Mouse (Mus musculus) limb, embryonic 13.5 days (tissue): Measurements from ENCODE around the gene Fam189a1. TPM values are rescaled to one million over a fixed set of nuclear protein-coding genes. Genes with fewer than 3 reads are reported as not detected.

ENCODE experiments used
- ATAC-seq: fragments of 200-750 bp; cut with Nextera tagmentation; 2 replicates; pipeline ENCODE4 v1.8.0; 2017; ENCODE audit warnings: low read depth, moderate number of reproducible peaks, moderate TSS enrichment; ENCODE audit not compliant: low FRiP score
- H3K27ac ChIP-seq: fragments of 300-500 bp; sonication (generic); 2 replicates; pipeline ENCODE4 v1.5.1; 2015; ENCODE audit warnings: inconsistent platforms, mild to moderate bottlenecking, moderate library complexity
- H3K27me3 ChIP-seq: fragments of 300-500 bp; sonication (generic); 2 replicates; pipeline ENCODE4 v1.6.1; 2015; ENCODE audit warnings: mild to moderate bottlenecking, inconsistent platforms
- H3K36me3 ChIP-seq: fragments of 300-500 bp; sonication (generic); 2 replicates; pipeline ENCODE4 v1.6.1; 2015; ENCODE audit warnings: inconsistent platforms, mild to moderate bottlenecking, moderate library complexity
- H3K4me1 ChIP-seq: fragments of 300-500 bp; sonication (generic); 2 replicates; pipeline ENCODE4 v1.6.1; 2015; ENCODE audit warnings: inconsistent platforms
- H3K4me2 ChIP-seq: fragments of 300-500 bp; sonication (generic); replicated peaks from 2 replicates; pipeline ENCODE4 v1.6.1; 2015; ENCODE audit warnings: inconsistent platforms, mild to moderate bottlenecking, moderate library complexity
- H3K4me3 ChIP-seq: fragments of 300-500 bp; sonication (generic); 2 replicates; pipeline ENCODE4 v1.5.1; 2015; ENCODE audit warnings: moderate library complexity, mild to moderate bottlenecking, inconsistent platforms
- H3K9ac ChIP-seq: fragments of 300-500 bp; sonication (generic); 2 replicates; pipeline ENCODE4 v1.6.1; 2015; ENCODE audit warnings: mild to moderate bottlenecking, inconsistent platforms
- H3K9me3 ChIP-seq: fragments of 300-500 bp; sonication (generic); 2 replicates; pipeline ENCODE4 v1.6.1; 2016; ENCODE audit warnings: inconsistent platforms
- WGBS: fragments of 180-500 bp; shearing (Covaris S2); methylation state at CpG from one replicate; pipeline ENCODE4 v1.1.7; 2015; 5-methylcytosine and 5-hydroxymethylcytosine counted together
- polyA plus RNA-seq: library from polyadenylated mRNA; unstranded; fragments of >200 nt; fragmentation: Nextera tagmentation; extraction: Ambion mirVana; gene quantifications from 2 replicates; pipeline ENCODE4 v1.2.1, GENCODE M21; 2015

The Fam189a1 gene
- polyA plus RNA-seq, 1 experiment from 2014 or later = 3.3 TPM

GRCm38 (mm10) chr7:64769768-64770167 lies 386.6 kb downstream of the Fam189a1 start:
- no peaks in the 10 kb centered on the region for H3K9me3 ChIP-seq
- peaks cover 22% of the 10 kb centered on the region for H3K4me1 ChIP-seq
- H3K27me3 ChIP-seq = no peaks in the 10 kb centered on the region
- 0 out of 2 replicates have a peak overlapping the region, but pooled peaks have one; percentile 4 for H3K4me2 ChIP-seq
- no peak overlapping the region for H3K4me3 ChIP-seq
- 38% methylated on average over 7 of the region's 7 CpGs for WGBS
- peak overlapping the region; percentile 63 for H3K27ac ChIP-seq
- peak overlapping the region; percentile 26; the same call in 1 of the 2 replicates for H3K9ac ChIP-seq
- H3K36me3 ChIP-seq = no peaks in the 10 kb centered on the region
- ATAC-seq = peak; percentile 18; the same call in 1 of the 2 replicates

GRCm38 (mm10) chr7:64765595-64765994 lies 390.8 kb downstream of the Fam189a1 start:
- ATAC-seq = no peak
- no peak overlapping the region for H3K4me2 ChIP-seq
- no peak overlapping the region for H3K27ac ChIP-seq
- H3K9me3 ChIP-seq = no peaks in the 10 kb centered on the region
- H3K9ac ChIP-seq = no peak overlapping the region
- peaks cover 17% of the 10 kb centered on the region for H3K4me1 ChIP-seq
- no peak overlapping the region for H3K4me3 ChIP-seq
- no peaks in the 10 kb centered on the region for H3K27me3 ChIP-seq
- WGBS = 84% methylated on average over 3 of the region's 3 CpGs
- no peaks in the 10 kb centered on the region for H3K36me3 ChIP-seq

- Histone ChIP-seq H3K4me3 (no peak overlapping the region), H3K9ac (no peak overlapping the region), H3K4me2 (no peak overlapping the region), H3K27me3 (no peaks in the 10 kb centered on the region), H3K36me3 (no peaks in the 10 kb centered on the region), H3K4me1 (peaks cover 19% of the 10 kb centered on the region), H3K9me3 (no peaks in the 10 kb centered on the region), H3K27ac (no peak overlapping the region)
- 82% methylated on average over 7 of the region's 7 CpGs for WGBS
- ATAC-seq = no peak
Measured at GRCm38 (mm10) chr7:64755141-64755540, 401.2 kb downstream of the Fam189a1 start.

GRCm38 (mm10) chr7:64754161-64754560 lies 402.2 kb downstream of the Fam189a1 start:
- no peaks in the 10 kb centered on the region for H3K9me3 ChIP-seq
- no peaks in the 10 kb centered on the region for H3K36me3 ChIP-seq
- no peak overlapping the region for H3K27ac ChIP-seq
- no peaks in the 10 kb centered on the region for H3K27me3 ChIP-seq
- ATAC-seq = no peak
- H3K4me3 ChIP-seq = no peak overlapping the region
- H3K4me1 ChIP-seq = peaks cover 19% of the 10 kb centered on the region
- no peak overlapping the region for H3K4me2 ChIP-seq
- WGBS = 69% methylated on average over 7 of the region's 7 CpGs
- no peak overlapping the region for H3K9ac ChIP-seq

- Histone ChIP-seq H3K9me3 (no peaks in the 10 kb centered on the region), H3K9ac (no peak overlapping the region), H3K27me3 (no peaks in the 10 kb centered on the region), H3K4me3 (no peak overlapping the region), H3K4me2 (no peak overlapping the region), H3K4me1 (peaks cover 19% of the 10 kb centered on the region), H3K27ac (no peak overlapping the region), H3K36me3 (no peaks in the 10 kb centered on the region)
- no peak for ATAC-seq
- WGBS = 65% methylated on average over 6 of the region's 6 CpGs
Measured at GRCm38 (mm10) chr7:64753678-64754077, 402.7 kb downstream of the Fam189a1 start.

GRCm38 (mm10) chr7:64752133-64752532 lies 404.2 kb downstream of the Fam189a1 start:
- peaks cover 19% of the 10 kb centered on the region for H3K4me1 ChIP-seq
- no peak overlapping the region for H3K9ac ChIP-seq
- H3K27me3 ChIP-seq = no peaks in the 10 kb centered on the region
- H3K27ac ChIP-seq = no peak overlapping the region
- no peak for ATAC-seq
- 92% methylated on average over 7 of the region's 7 CpGs for WGBS
- no peaks in the 10 kb centered on the region for H3K36me3 ChIP-seq
- no peak overlapping the region for H3K4me2 ChIP-seq
- H3K4me3 ChIP-seq = no peak overlapping the region
- H3K9me3 ChIP-seq = no peaks in the 10 kb centered on the region

- Histone ChIP-seq H3K36me3 (no peaks in the 10 kb centered on the region), H3K4me2 (no peak overlapping the region), H3K27me3 (no peaks in the 10 kb centered on the region), H3K27ac (no peak overlapping the region), H3K4me1 (peaks cover 18% of the 10 kb centered on the region), H3K4me3 (no peak overlapping the region), H3K9ac (no peak overlapping the region), H3K9me3 (no peaks in the 10 kb centered on the region)
- WGBS = 22% methylated on average over 5 of the region's 5 CpGs
- ATAC-seq = peak; percentile 73; the same call in 1 of the 2 replicates
Measured at GRCm38 (mm10) chr7:64751465-64751864, 404.9 kb downstream of the Fam189a1 start.

GRCm38 (mm10) chr7:64743610-64744009 lies 412.8 kb downstream of the Fam189a1 start:
- no peaks in the 10 kb centered on the region for H3K4me1 ChIP-seq

GRCm38 (mm10) chr7:64741333-64742307 lies 414.8 kb downstream of the Fam189a1 start:
- Histone ChIP-seq H3K27me3 (peaks cover 5% of the 10 kb centered on the region; the same call in 1 of the 2 replicates), H3K9me3 (no peaks in the 10 kb centered on the region), H3K36me3 (no peaks in the 10 kb centered on the region), H3K27ac (no peak overlapping the region), H3K4me2 (no peak overlapping the region), H3K4me1 (no peaks in the 10 kb centered on the region), H3K4me3 (no peak overlapping the region), H3K9ac (no peak overlapping the region)
- ATAC-seq = peak; percentile 81; the same call in 1 of the 2 replicates
- 36% methylated on average over 8 of the region's 8 CpGs for WGBS

More at GRCm38 (mm10) chr7:64743610-64744009, 412.8 kb downstream of the Fam189a1 start:
- H3K36me3 ChIP-seq = no peaks in the 10 kb centered on the region
- ATAC-seq = no peak
- 90% methylated on average over 7 of the region's 7 CpGs for WGBS
- H3K4me2 ChIP-seq = no peak overlapping the region
- no peaks in the 10 kb centered on the region for H3K9me3 ChIP-seq
- H3K9ac ChIP-seq = no peak overlapping the region
- peaks cover 5% of the 10 kb centered on the region; the same call in 1 of the 2 replicates for H3K27me3 ChIP-seq
- H3K27ac ChIP-seq = no peak overlapping the region
- H3K4me3 ChIP-seq = no peak overlapping the region

- Histone ChIP-seq H3K27ac (no peak overlapping the region), H3K4me3 (no peak overlapping the region), H3K36me3 (no peaks in the 10 kb centered on the region), H3K9me3 (no peaks in the 10 kb centered on the region), H3K4me2 (no peak overlapping the region), H3K9ac (no peak overlapping the region), H3K4me1 (no peaks in the 10 kb centered on the region), H3K27me3 (peaks cover 5% of the 10 kb centered on the region; the same call in 1 of the 2 replicates)
- ATAC-seq = no peak
- WGBS = 63% methylated on average over 11 of the region's 11 CpGs
Measured at GRCm38 (mm10) chr7:64739131-64739530, 417.2 kb downstream of the Fam189a1 start.

- ATAC-seq = peak; percentile 17; the same call in 1 of the 2 replicates
- H3K9ac ChIP-seq = no peak overlapping the region
- WGBS = 29% methylated on average over 7 of the region's 7 CpGs
- no peaks in the 10 kb centered on the region for H3K36me3 ChIP-seq
- H3K4me2 ChIP-seq = no peak overlapping the region
- H3K9me3 ChIP-seq = no peaks in the 10 kb centered on the region
- no peaks in the 10 kb centered on the region for H3K27me3 ChIP-seq
- H3K27ac ChIP-seq = no peak overlapping the region
- no peak overlapping the region for H3K4me3 ChIP-seq
- no peaks in the 10 kb centered on the region for H3K4me1 ChIP-seq
Measured at GRCm38 (mm10) chr7:64729785-64730184, 426.6 kb downstream of the Fam189a1 start.

- ATAC-seq = no peak
- no peaks in the 10 kb centered on the region for H3K9me3 ChIP-seq
- H3K27ac ChIP-seq = no peak overlapping the region
- WGBS = 73% methylated on average over 3 of the region's 3 CpGs
- no peak overlapping the region for H3K4me2 ChIP-seq
- no peaks in the 10 kb centered on the region for H3K36me3 ChIP-seq
- H3K4me3 ChIP-seq = no peak overlapping the region
- no peaks in the 10 kb centered on the region for H3K27me3 ChIP-seq
- no peaks in the 10 kb centered on the region for H3K4me1 ChIP-seq
- no peak overlapping the region for H3K9ac ChIP-seq
Measured at GRCm38 (mm10) chr7:64728816-64729215, 427.6 kb downstream of the Fam189a1 start.
